Mouse (Mus musculus) kidney, embryonic 14.5 days (tissue): ENCODE measurements around the gene Eps8l1. TPM values are rescaled to one million over a fixed set of nuclear protein-coding genes. Genes with fewer than 3 reads are reported as not detected.

Source experiments
- ATAC-seq: fragments of 200-750 bp; cut with Nextera tagmentation; 2 replicates; pipeline ENCODE4 v1.8.0; 2017; ENCODE audit warnings: moderate number of reproducible peaks, mild to moderate bottlenecking, moderate TSS enrichment, moderate library complexity; ENCODE audit not compliant: low FRiP score, low TSS enrichment
- H3K27ac ChIP-seq: fragments of 300-500 bp; sonication (generic); 2 replicates; pipeline ENCODE4 v1.5.1; 2014; ENCODE audit warnings: low read depth, mild to moderate bottlenecking, low read length, moderate library complexity, mixed read lengths
- H3K27me3 ChIP-seq: fragments of 300-500 bp; sonication (generic); 2 replicates; pipeline ENCODE4 v1.6.1; 2014; ENCODE audit warnings: mild to moderate bottlenecking, low read length; ENCODE audit not compliant: control insufficient read depth, insufficient read depth
- H3K36me3 ChIP-seq: fragments of 300-500 bp; sonication (generic); 2 replicates; pipeline ENCODE4 v1.6.1; 2014; ENCODE audit warnings: low read length, mixed read lengths; ENCODE audit not compliant: control insufficient read depth, insufficient read depth
- H3K4me1 ChIP-seq: fragments of 300-500 bp; sonication (generic); 2 replicates; pipeline ENCODE4 v1.6.1; 2014; ENCODE audit warnings: low read length, mixed read lengths; ENCODE audit not compliant: control insufficient read depth, insufficient read depth
- H3K4me2 ChIP-seq: fragments of 300-500 bp; sonication (generic); replicated peaks from 2 replicates; pipeline ENCODE4 v1.6.1; 2014; ENCODE audit warnings: low read depth, mild to moderate bottlenecking, low read length
- H3K4me3 ChIP-seq: fragments of 300-500 bp; sonication (generic); 2 replicates; pipeline ENCODE4 v1.5.1; 2014; ENCODE audit warnings: mild to moderate bottlenecking, low read length
- H3K9ac ChIP-seq: fragments of 300-500 bp; sonication (generic); 2 replicates; pipeline ENCODE4 v1.6.1; 2014; ENCODE audit warnings: low read depth, mild to moderate bottlenecking, low read length, moderate library complexity
- H3K9me3 ChIP-seq: fragments of 300-500 bp; sonication (generic); 2 replicates; pipeline ENCODE4 v1.6.1; 2016; ENCODE audit warnings: low read length; ENCODE audit not compliant: control insufficient read depth
- WGBS: fragments of 180-500 bp; shearing (Covaris S2); extraction: QIAGEN DNeasy Blood & Tissue Kit; methylation state at CpG from one replicate; pipeline ENCODE4 v1.1.7; 2014; 5-methylcytosine and 5-hydroxymethylcytosine counted together
- polyA plus RNA-seq: library from polyadenylated mRNA; unstranded; fragments of >200 nt; fragmentation: Nextera tagmentation; extraction: Ambion mirVana; gene quantifications from 2 replicates; pipeline ENCODE4 v1.2.1, GENCODE M21; 2014

The Eps8l1 gene
- polyA plus RNA-seq, 1 experiment from 2014 or later: 3.0 TPM

GRCm38 (mm10) chr7:4511489-4512224 is 51.2 kb downstream of the Eps8l1 start:
- no peak for ATAC-seq
- Histone ChIP-seq H3K9me3 (no peaks in the 10 kb centered on the region), H3K4me3 (no peak overlapping the region), H3K9ac (no peak overlapping the region), H3K27ac (no peak overlapping the region), H3K4me1 (peaks cover 12% of the 10 kb centered on the region; the same call in 1 of the 2 replicates), H3K36me3 (no peaks in the 10 kb centered on the region), H3K27me3 (no peaks in the 10 kb centered on the region), H3K4me2 (no peak overlapping the region)
- 68% methylated on average over 8 of the region's 8 CpGs for WGBS

DNA sequence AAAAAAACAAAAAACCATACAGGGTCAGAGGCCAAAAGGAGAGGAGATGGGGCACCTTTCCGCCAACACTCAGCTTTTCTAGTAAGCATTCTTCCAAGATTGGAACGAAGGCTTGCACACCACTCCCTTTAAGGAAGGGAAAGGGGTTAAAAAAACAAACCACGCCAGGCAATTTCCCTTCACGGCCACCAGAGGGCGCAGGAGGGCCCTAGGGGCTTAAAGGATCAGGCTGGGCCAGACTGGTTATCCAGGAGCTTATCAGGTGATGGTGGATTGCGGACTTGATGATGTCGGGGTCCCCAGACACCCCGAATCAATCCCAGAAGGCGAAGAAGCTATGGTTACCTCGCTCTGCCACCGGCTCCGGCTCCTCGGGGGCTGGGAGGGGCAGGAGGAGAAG is 52.8 kb downstream of the Eps8l1 start:
- Histone ChIP-seq H3K9ac (no peak overlapping the region), H3K4me3 (no peak overlapping the region), H3K27me3 (no peaks in the 10 kb centered on the region), H3K36me3 (no peaks in the 10 kb centered on the region), H3K9me3 (no peaks in the 10 kb centered on the region), H3K27ac (no peak overlapping the region), H3K4me2 (no peak overlapping the region), H3K4me1 (peaks cover 13% of the 10 kb centered on the region; the same call in 1 of the 2 replicates)
- ATAC-seq: no peak
- WGBS: 31% methylated on average over 13 of the region's 13 CpGs

DNA sequence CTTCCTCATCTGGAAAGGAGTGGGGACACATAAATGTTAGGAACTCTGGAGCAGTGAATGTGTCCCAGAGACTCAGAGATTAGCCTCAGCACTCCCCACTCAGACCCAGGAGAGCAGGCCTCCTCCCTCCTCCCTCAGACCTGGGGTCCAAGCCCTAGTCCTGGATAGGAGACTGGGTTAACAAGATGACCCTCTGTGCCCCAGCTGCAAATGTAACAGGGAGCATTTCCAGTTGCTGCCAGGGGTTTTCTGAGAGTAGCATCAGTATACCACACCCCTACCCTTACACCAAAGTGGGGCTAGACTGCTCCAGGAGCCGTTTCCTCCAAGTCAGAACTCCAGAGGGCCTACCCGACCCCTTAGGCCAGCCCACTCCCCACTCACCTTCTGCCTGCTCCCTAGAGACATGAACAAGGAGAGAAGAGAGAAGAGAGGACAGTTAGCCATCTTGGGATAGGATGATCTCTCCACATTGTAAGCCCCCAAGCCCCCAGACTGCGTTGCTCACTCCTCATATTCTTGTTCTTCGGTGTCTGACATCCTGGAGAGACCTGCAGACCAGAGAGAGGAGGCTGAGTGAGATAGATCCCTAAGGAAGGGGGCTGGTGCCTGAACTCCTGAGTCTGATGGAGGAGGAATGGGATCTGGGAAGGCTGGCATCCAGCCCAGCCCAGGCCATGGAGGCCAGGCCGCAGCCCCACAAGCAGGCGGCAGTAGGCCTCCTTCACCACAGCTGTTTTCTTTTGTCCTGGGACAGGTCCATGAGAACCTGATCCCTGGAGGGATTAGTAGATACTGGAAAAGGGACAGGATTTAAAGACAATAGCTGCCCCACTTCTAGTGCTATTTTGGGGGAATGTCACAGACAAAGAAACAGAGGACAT is 53.6 kb downstream of the Eps8l1 start:
- Histone ChIP-seq H3K27ac (peak overlapping the region; percentile 65; the same call in 1 of the 2 replicates), H3K4me2 (no peak overlapping the region), H3K27me3 (no peaks in the 10 kb centered on the region), H3K9me3 (no peaks in the 10 kb centered on the region), H3K4me3 (no peak overlapping the region), H3K9ac (no peak overlapping the region), H3K36me3 (no peaks in the 10 kb centered on the region), H3K4me1 (peaks cover 13% of the 10 kb centered on the region; the same call in 1 of the 2 replicates)
- peak; percentile 46 for ATAC-seq
- 44% methylated on average over 6 of the region's 6 CpGs for WGBS

- no peaks in the 10 kb centered on the region for H3K36me3 ChIP-seq
- no peaks in the 10 kb centered on the region for H3K27me3 ChIP-seq
- H3K4me1 ChIP-seq: peaks cover 20% of the 10 kb centered on the region
- no peaks in the 10 kb centered on the region for H3K9me3 ChIP-seq
- 0 out of 2 replicates have a peak, but pooled peaks have one; percentile 7 for ATAC-seq
- 49% methylated on average over 6 of the region's 6 CpGs for WGBS
- H3K4me3 ChIP-seq: no peak overlapping the region
- H3K9ac ChIP-seq: no peak overlapping the region
- no peak overlapping the region for H3K27ac ChIP-seq
- no peak overlapping the region for H3K4me2 ChIP-seq
Measured at GRCm38 (mm10) chr7:4515853-4516252, 55.4 kb downstream of the Eps8l1 start.

GRCm38 (mm10) chr7:4516332-4517050 is 56.0 kb downstream of the Eps8l1 start, which contains the start of gene Tnnt1:
Tnnt1 (minus strand) TSS chr7:4516382.
- peak within 1 kb of the TSS; percentile 17; the same call in 1 of the 2 replicates for H3K27ac ChIP-seq
- no peak for ATAC-seq
- H3K4me2 ChIP-seq: no peak within 1 kb of the TSS

GRCm38 (mm10) chr7:4518487-4518886 is 58.0 kb downstream of the Eps8l1 start:
- H3K27ac ChIP-seq: no peak overlapping the region
- H3K4me1 ChIP-seq: peaks cover 27% of the 10 kb centered on the region
- no peaks in the 10 kb centered on the region for H3K9me3 ChIP-seq
- WGBS: 72% methylated on average over 1 of the region's 1 CpGs
- no peaks in the 10 kb centered on the region; the same call in 1 of the 2 replicates for H3K27me3 ChIP-seq
- H3K4me2 ChIP-seq: no peak overlapping the region
- no peak overlapping the region for H3K9ac ChIP-seq
- ATAC-seq: no peak
- no peaks in the 10 kb centered on the region for H3K36me3 ChIP-seq
- H3K4me3 ChIP-seq: no peak overlapping the region

More at GRCm38 (mm10) chr7:4516332-4517050, 56.0 kb downstream of the Eps8l1 start, which contains the start of gene Tnnt1:
- Histone ChIP-seq H3K4me3 (no peak within 1 kb of the TSS), H3K9me3 (no peaks in the 10 kb centered on the region), H3K27me3 (no peaks in the 10 kb centered on the region; the same call in 1 of the 2 replicates), H3K36me3 (no peaks in the 10 kb centered on the region), H3K4me1 (peaks cover 26% of the 10 kb centered on the region), H3K9ac (no peak within 1 kb of the TSS)
- WGBS: 8% methylated on average over 4 of the region's 4 CpGs

- Histone ChIP-seq H3K9me3 (no peaks in the 10 kb centered on the region), H3K27me3 (no peaks in the 10 kb centered on the region; the same call in 1 of the 2 replicates), H3K9ac (peak overlapping the region; percentile 18; the same call in 1 of the 2 replicates), H3K4me3 (peak overlapping the region; percentile 25; the same call in 1 of the 2 replicates), H3K4me2 (peak overlapping the region; percentile 51), H3K27ac (no peak overlapping the region), H3K4me1 (peaks cover 18% of the 10 kb centered on the region), H3K36me3 (no peaks in the 10 kb centered on the region)
- WGBS: 32% methylated on average over 31 of the region's 32 CpGs
- ATAC-seq: 0 out of 2 replicates have a peak, but pooled peaks have one; percentile 13
Measured at GRCm38 (mm10) chr7:4521231-4522003, 60.9 kb downstream of the Eps8l1 start.

- H3K4me2 ChIP-seq: no peak overlapping the region
- H3K9ac ChIP-seq: no peak overlapping the region
- no peak overlapping the region for H3K27ac ChIP-seq
- H3K4me3 ChIP-seq: no peak overlapping the region
- 79% methylated on average over 6 of the region's 6 CpGs for WGBS
- no peaks in the 10 kb centered on the region for H3K9me3 ChIP-seq
- ATAC-seq: no peak
- peaks cover 15% of the 10 kb centered on the region for H3K4me1 ChIP-seq
- H3K27me3 ChIP-seq: no peaks in the 10 kb centered on the region; the same call in 1 of the 2 replicates
- no peaks in the 10 kb centered on the region for H3K36me3 ChIP-seq
Measured at GRCm38 (mm10) chr7:4522292-4522691, 61.8 kb downstream of the Eps8l1 start.
